Mouse (Mus musculus) forelimb bud, embryonic 11.5 days (tissue): ENCODE results near the gene Aldh1l1.

Experiments
- DNase-seq: peaks from one replicate; pipeline ENCODE4 v3.0.0-alpha.2; 2012; ENCODE audit warnings: low read depth, low spot score

Aldh1l1 gene

GRCm38 (mm10) chr6:90470947-90471541 is 15.2 kb upstream of the Aldh1l1 start:
- no peak for DNase-seq

GRCm38 (mm10) chr6:90472079-90472478 is 14.1 kb upstream of the Aldh1l1 start:
- no peak for DNase-seq

GRCm38 (mm10) chr6:90472697-90473096 is 13.5 kb upstream of the Aldh1l1 start:
- DNase-seq, result no peak

GRCm38 (mm10) chr6:90473630-90474360 is 12.4 kb upstream of the Aldh1l1 start:
- no peak for DNase-seq

GRCm38 (mm10) chr6:90474361-90474750 is 11.9 kb upstream of the Aldh1l1 start:
- no peak for DNase-seq

- DNase-seq, result no peak
These were observed 10.9 kb upstream of the Aldh1l1 start for GRCm38 (mm10) chr6:90475176-90475853.

GRCm38 (mm10) chr6:90475854-90476212 is 10.4 kb upstream of the Aldh1l1 start:
- DNase-seq, result no peak

- DNase-seq, result no peak
These were observed 9.2 kb upstream of the Aldh1l1 start for GRCm38 (mm10) chr6:90476941-90477518.

GRCm38 (mm10) chr6:90484249-90484648 is 2.0 kb upstream of the Aldh1l1 start:
- DNase-seq, result no peak

GRCm38 (mm10) chr6:90484876-90485275 is 1.4 kb upstream of the Aldh1l1 start:
- no peak for DNase-seq

- DNase-seq, result no peak
These were observed 1.3 kb downstream of the Aldh1l1 start for GRCm38 (mm10) chr6:90487531-90487930.

GRCm38 (mm10) chr6:90489532-90489931 is 3.3 kb downstream of the Aldh1l1 start:
- no peak for DNase-seq

- DNase-seq, result no peak
These were observed 4.7 kb downstream of the Aldh1l1 start for GRCm38 (mm10) chr6:90490976-90491375.

- no peak for DNase-seq
These were observed 5.9 kb downstream of the Aldh1l1 start for GRCm38 (mm10) chr6:90491956-90492744.

- no peak for DNase-seq
These were observed 7.9 kb downstream of the Aldh1l1 start for GRCm38 (mm10) chr6:90494155-90494554.

- no peak for DNase-seq
These were observed 8.3 kb downstream of the Aldh1l1 start for GRCm38 (mm10) chr6:90494566-90494965.

GRCm38 (mm10) chr6:90495282-90495912 is 9.2 kb downstream of the Aldh1l1 start:
- DNase-seq, result no peak

GRCm38 (mm10) chr6:90496217-90496616 is 10.0 kb downstream of the Aldh1l1 start:
- DNase-seq, result no peak

- no peak for DNase-seq
These were observed 13.3 kb downstream of the Aldh1l1 start for GRCm38 (mm10) chr6:90499509-90499908.

- DNase-seq, result no peak
These were observed 15.2 kb downstream of the Aldh1l1 start for GRCm38 (mm10) chr6:90501222-90501940.

GRCm38 (mm10) chr6:90505906-90506305 is 19.7 kb downstream of the Aldh1l1 start:
- no peak for DNase-seq
